Mouse (Mus musculus) CD4-positive, CD25-positive, alpha-beta regulatory T cell (primary cell): ENCODE data around the gene Gm21964. TPM values are rescaled to one million over a fixed set of nuclear protein-coding genes. Genes with fewer than 3 reads are reported as not detected.

Experiments used
- polyA plus RNA-seq: library from polyadenylated mRNA; unstranded; fragments of 100-300 nt; shearing (Covaris generic); gene quantifications from one replicate; pipeline ENCODE4 v1.2.1, GENCODE M21; 2017

Gene Gm21964
- polyA plus RNA-seq = not detected

GRCm38 (mm10) chr8:110100907-110101306 lies at the start of gene Gm21964:
Gm21964 (plus strand) TSS chr8:110101207.

DNA sequence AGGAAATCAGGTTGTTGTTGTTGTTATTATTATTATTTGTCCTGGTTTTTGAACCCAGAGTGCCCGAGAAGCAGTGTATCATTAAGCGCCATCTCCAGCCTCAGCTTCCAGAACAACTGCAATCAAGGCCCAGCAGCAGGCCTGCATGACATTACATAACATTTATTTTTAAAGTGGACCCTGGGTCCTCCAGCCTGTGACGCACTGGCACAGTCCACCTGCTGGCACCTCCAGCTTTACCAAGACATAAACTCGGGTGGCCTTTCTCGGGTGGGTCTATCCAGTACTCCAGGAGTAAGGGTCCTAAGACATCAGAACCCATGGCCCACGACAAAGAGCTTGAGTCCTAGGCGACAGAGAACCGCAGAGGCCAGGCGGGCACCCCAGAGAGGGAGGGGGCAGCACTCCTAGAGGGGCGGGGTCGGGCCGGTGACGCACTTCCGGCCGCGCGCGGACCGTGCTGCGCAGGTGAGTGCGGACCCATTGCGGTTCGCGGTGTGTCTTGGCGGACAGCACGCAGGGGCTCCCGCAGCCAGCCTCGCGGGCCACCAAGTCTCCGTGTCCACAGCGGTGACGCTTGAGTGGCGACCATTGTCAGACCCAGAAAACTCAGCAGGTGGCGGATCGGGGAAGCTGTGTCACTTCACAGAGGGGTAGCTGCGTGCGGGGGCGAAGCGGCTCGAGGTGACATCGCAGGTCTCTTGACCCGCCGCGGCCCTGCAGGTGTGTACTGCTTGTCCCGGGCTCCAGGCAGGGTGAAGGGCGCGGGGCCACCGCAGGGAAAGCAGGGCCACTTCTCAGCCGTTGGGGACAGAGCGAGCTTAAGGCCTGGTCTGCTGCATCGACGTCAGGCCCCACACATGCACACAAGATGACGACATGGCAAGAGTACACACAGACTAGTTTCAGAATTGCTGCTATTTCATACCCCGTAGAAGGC lies 21.5 kb upstream of the Gm21964 start, which contains the start of gene Zfp612:
Gene Zfp612, plus strand, starts transcription at position 465 of the 940 bp plus-strand sequence.

GRCm38 (mm10) chr8:110102653-110103052 lies 1.6 kb downstream of the Gm21964 start, which contains the start of gene Gm17720:
Gm17720 (minus strand) TSS chr8:110102753.

Other genes with a start within 250 kb of the Gm21964 start
- gene Phlpp2, start 232.7 kb upstream of the Gm21964 start, polyA plus RNA-seq = 0.51 TPM
- gene Marveld3, start 139.0 kb upstream of the Gm21964 start, polyA plus RNA-seq = 0.07 TPM
- not detected for gene Tat, start 110.8 kb upstream of the Gm21964 start, polyA plus RNA-seq
- not detected for gene Chst4, start 61.5 kb upstream of the Gm21964 start, polyA plus RNA-seq
- gene Zfp612, start 21.5 kb upstream of the Gm21964 start, polyA plus RNA-seq = 0.92 TPM
- not detected for gene Gm17720, start 1.5 kb downstream of the Gm21964 start, polyA plus RNA-seq
- gene Calb2, start 67.0 kb downstream of the Gm21964 start, polyA plus RNA-seq = not detected
- 8.1 TPM for gene Cmtr2, start 114.5 kb downstream of the Gm21964 start, polyA plus RNA-seq
- 0.08 TPM for gene Hydin, start 165.8 kb downstream of the Gm21964 start, polyA plus RNA-seq